Mouse (Mus musculus) spleen, postnatal 36 days (tissue): ENCODE measurements at regions not wholly inside any gene's neighbourhood (a gene's known extent, or its start where the extent isn't known, plus 50 kb on each side); places are given as distances from the start of the nearest gene placed in this dataset.
A peak's percentile ranks its signal among the peaks of the same experiment; 100 is the strongest.

Experiments used
- DNase-seq, 2 experiments: peaks; one replicate each; pipeline ENCODE4 v3.0.0; 2022; ENCODE audit warnings: low spot score in 2 of 2, mixed read lengths in 1 of 2

GRCm38 (mm10) chr10:119395048-119395447 lies 58.6 kb upstream of the Grip1 start:
- DNase-seq: no peak

- no peak for DNase-seq
Measured at GRCm38 (mm10) chr10:119387924-119388323, 65.7 kb upstream of the Grip1 start.

GRCm38 (mm10) chr10:119382257-119382656 lies 71.4 kb upstream of the Grip1 start:
- DNase-seq: peak; percentile 8 to 9

- DNase-seq: no peak
Measured at GRCm38 (mm10) chr10:119368566-119368965, 85.1 kb upstream of the Grip1 start.

GRCm38 (mm10) chr10:119363616-119364015 lies 90.0 kb upstream of the Grip1 start:
- DNase-seq: no peak

- no peak for DNase-seq
Measured at GRCm38 (mm10) chr10:119358730-119359292, 94.8 kb upstream of the Grip1 start.

GRCm38 (mm10) chr10:119342317-119343114 lies 102.7 kb upstream of the Cand1 start:
- DNase-seq: no peak

- DNase-seq: no peak
Measured at GRCm38 (mm10) chr10:119340323-119340722, 100.5 kb upstream of the Cand1 start.

GRCm38 (mm10) chr10:119326912-119327311 lies 87.1 kb upstream of the Cand1 start:
- no peak for DNase-seq

GRCm38 (mm10) chr10:119319953-119320352 lies 80.1 kb upstream of the Cand1 start:
- DNase-seq: no peak

GRCm38 (mm10) chr10:119318416-119318815 lies 78.6 kb upstream of the Cand1 start:
- DNase-seq: no peak

- no peak for DNase-seq
Measured at GRCm38 (mm10) chr10:119311578-119311977, 71.7 kb upstream of the Cand1 start.

- DNase-seq: peak in 1 of 2 experiments; percentile 4
Measured at GRCm38 (mm10) chr10:119295740-119296139, 55.9 kb upstream of the Cand1 start.

- no peak for DNase-seq
Measured at GRCm38 (mm10) chr10:119294454-119295149, 54.7 kb upstream of the Cand1 start.

GRCm38 (mm10) chr10:119293372-119293771 lies 53.5 kb upstream of the Cand1 start:
- no peak for DNase-seq
